Mouse (Mus musculus): ENCODE measurements around the gene Cacna1s.

DNA sequence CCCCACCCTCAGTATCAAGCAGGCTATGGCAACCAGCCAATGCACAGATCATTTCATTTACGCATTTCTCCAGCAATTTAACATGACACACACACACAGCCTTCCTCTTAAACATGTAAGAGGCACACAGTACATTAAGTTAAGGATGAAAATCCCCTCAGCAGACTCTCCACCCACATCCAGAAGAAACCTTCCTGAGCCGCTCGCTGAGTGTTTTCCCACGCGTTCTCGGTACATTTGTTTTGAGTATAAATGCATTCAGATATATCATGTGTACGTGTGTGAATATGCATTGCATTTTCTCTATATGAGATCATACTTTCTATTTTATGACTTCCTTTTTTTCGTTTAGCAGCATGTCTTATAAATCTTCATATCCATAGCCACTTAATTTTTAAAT is 98.8 kb downstream of the Cacna1s start:
- TF ChIP-seq POLR2A (IDR thresholded peaks at IDR 0.05; ENCODE audit: control insufficient read depth, low read depth, low read length) (no peak), CTCF (IDR thresholded peaks at IDR 0.05; ENCODE audit: control insufficient read depth, insufficient read depth, insufficient replicate concordance, low read depth, low read length) (no peak)
